Mouse (Mus musculus): ENCODE results near the gene Atp8b2. TPM values are rescaled to one million over a fixed set of nuclear protein-coding genes. Genes with fewer than 3 reads are reported as not detected.

Atp8b2 gene
- total and polyA plus RNA-seq, 2 experiments from 2014 or later: 10.9 to 83.5 TPM

GRCm38 (mm10) chr3:89920711-89921110 is 42.6 kb downstream of the Atp8b2 start:
- WGBS: 70% methylated on average over 6 of the region's 6 CpGs

DNA sequence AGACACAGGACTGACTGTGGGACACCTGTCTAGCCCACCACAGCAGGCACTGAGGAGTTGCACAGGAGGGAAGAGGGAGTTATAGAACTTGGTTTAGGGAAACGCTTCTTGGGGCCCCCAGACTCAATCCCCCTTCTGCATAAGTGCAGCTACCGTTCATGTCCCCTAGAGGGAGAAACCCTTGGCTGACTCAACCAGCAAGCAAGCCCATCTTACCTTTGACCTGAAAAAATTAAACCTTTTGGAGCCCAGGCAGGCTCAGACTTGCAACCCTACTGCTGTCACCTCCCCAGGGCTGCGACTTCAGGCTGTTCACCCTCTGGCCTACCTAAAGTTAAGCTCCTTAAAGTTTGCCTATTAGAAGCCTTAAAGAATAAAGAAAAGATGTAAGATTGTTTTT is 45.9 kb downstream of the Atp8b2 start:
- H3K9me3 ChIP-seq (ENCODE audit: low read length): no peaks in the 10 kb centered on the region
- no peak; the same call in 1 of the 2 replicates for TF ChIP-seq CTCF (IDR thresholded peaks at IDR 0.05; ENCODE audit: low read depth)
- no peak overlapping the region for H3K4me2 ChIP-seq (ENCODE audit: low read depth, low read length)
- H3K4me3 ChIP-seq (ENCODE audit: low read length): no peak overlapping the region
- no peak overlapping the region; the same call in 1 of the 2 replicates for H3K27ac ChIP-seq
- peaks cover 11% of the 10 kb centered on the region; the same call in 1 of the 2 replicates for H3K4me1 ChIP-seq (ENCODE audit: insufficient read depth, low read length)
- H3K27me3 ChIP-seq (ENCODE audit: insufficient read depth, low read length): no peaks in the 10 kb centered on the region
- DNase-seq (ENCODE audit: low spot score) (no peak), ATAC-seq (no peak)
- H3K9ac ChIP-seq (replicated peaks; ENCODE audit: low read length): no peak overlapping the region
- H3K36me3 ChIP-seq (ENCODE audit: insufficient read depth, low read length): no peaks in the 10 kb centered on the region
- WGBS: 55% methylated on average over 3 of the region's 3 CpGs

More at GRCm38 (mm10) chr3:89920711-89921110, 42.6 kb downstream of the Atp8b2 start:
- Histone ChIP-seq H3K36me3 (ENCODE audit: insufficient read depth, low read length) (no peaks in the 10 kb centered on the region), H3K4me1 (ENCODE audit: insufficient read depth, low read length) (no peaks in the 10 kb centered on the region), H3K27ac (no peak overlapping the region), H3K4me3 (ENCODE audit: low read length) (no peak overlapping the region), H3K27me3 (ENCODE audit: insufficient read depth, low read length) (no peaks in the 10 kb centered on the region), H3K9ac (replicated peaks; ENCODE audit: low read length) (no peak overlapping the region), H3K9me3 (ENCODE audit: low read length) (no peaks in the 10 kb centered on the region), H3K4me2 (ENCODE audit: low read depth, low read length) (no peak overlapping the region)
- ATAC-seq (no peak), DNase-seq (ENCODE audit: low spot score) (no peak)
- TF ChIP-seq CTCF (IDR thresholded peaks at IDR 0.05; ENCODE audit: low read depth): no peak

DNA sequence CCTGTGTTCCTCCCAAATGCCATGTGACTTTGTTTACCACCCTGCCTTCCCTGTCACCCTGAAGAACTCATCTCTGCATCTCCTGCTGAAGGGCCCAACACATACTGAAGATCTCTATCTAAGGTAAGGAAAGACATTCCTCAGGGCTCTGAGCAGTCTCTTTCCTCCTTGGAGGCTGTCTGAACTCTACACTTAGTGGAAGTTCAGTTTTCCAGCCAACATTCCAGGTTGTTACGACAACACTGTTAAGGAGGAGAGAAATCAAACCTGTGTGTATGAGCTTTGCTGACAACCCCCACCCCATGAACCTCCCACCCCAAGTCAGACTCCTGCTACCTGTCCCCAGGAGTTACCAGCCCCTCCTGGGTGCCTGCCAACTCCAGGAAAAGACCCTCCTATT is 46.7 kb downstream of the Atp8b2 start:
- Histone ChIP-seq H3K4me2 (ENCODE audit: low read depth, low read length) (no peak overlapping the region), H3K27me3 (ENCODE audit: insufficient read depth, low read length) (no peaks in the 10 kb centered on the region), H3K9ac (replicated peaks; ENCODE audit: low read length) (no peak overlapping the region), H3K27ac (no peak overlapping the region), H3K4me3 (ENCODE audit: low read length) (no peak overlapping the region), H3K36me3 (ENCODE audit: insufficient read depth, low read length) (no peaks in the 10 kb centered on the region), H3K4me1 (ENCODE audit: insufficient read depth, low read length) (peaks cover 11% of the 10 kb centered on the region; the same call in 1 of the 2 replicates), H3K9me3 (ENCODE audit: low read length) (no peaks in the 10 kb centered on the region)
- DNase-seq (ENCODE audit: low spot score): no peak
- WGBS: 88% methylated on average over 1 of the region's 1 CpGs
- TF ChIP-seq CTCF (IDR thresholded peaks at IDR 0.05; ENCODE audit: low read depth): no peak
- no peak for ATAC-seq

GRCm38 (mm10) chr3:89914700-89915099 is 48.6 kb downstream of the Atp8b2 start:
- H3K4me2 ChIP-seq (ENCODE audit: low read depth, low read length): no peak overlapping the region
- WGBS: 78% methylated on average over 4 of the region's 4 CpGs
- H3K9me3 ChIP-seq (ENCODE audit: low read length): no peaks in the 10 kb centered on the region
- DNase-seq (ENCODE audit: low spot score) (no peak), ATAC-seq (no peak)
- TF ChIP-seq CTCF (IDR thresholded peaks at IDR 0.05; ENCODE audit: low read depth): no peak
- no peak overlapping the region for H3K4me3 ChIP-seq (ENCODE audit: low read length)
- H3K4me1 ChIP-seq (ENCODE audit: insufficient read depth, low read length): peaks cover 11% of the 10 kb centered on the region; the same call in 1 of the 2 replicates
- no peak overlapping the region for H3K27ac ChIP-seq
- no peaks in the 10 kb centered on the region for H3K27me3 ChIP-seq (ENCODE audit: insufficient read depth, low read length)
- H3K36me3 ChIP-seq (ENCODE audit: insufficient read depth, low read length): no peaks in the 10 kb centered on the region
- no peak overlapping the region for H3K9ac ChIP-seq (replicated peaks; ENCODE audit: low read length)

DNA sequence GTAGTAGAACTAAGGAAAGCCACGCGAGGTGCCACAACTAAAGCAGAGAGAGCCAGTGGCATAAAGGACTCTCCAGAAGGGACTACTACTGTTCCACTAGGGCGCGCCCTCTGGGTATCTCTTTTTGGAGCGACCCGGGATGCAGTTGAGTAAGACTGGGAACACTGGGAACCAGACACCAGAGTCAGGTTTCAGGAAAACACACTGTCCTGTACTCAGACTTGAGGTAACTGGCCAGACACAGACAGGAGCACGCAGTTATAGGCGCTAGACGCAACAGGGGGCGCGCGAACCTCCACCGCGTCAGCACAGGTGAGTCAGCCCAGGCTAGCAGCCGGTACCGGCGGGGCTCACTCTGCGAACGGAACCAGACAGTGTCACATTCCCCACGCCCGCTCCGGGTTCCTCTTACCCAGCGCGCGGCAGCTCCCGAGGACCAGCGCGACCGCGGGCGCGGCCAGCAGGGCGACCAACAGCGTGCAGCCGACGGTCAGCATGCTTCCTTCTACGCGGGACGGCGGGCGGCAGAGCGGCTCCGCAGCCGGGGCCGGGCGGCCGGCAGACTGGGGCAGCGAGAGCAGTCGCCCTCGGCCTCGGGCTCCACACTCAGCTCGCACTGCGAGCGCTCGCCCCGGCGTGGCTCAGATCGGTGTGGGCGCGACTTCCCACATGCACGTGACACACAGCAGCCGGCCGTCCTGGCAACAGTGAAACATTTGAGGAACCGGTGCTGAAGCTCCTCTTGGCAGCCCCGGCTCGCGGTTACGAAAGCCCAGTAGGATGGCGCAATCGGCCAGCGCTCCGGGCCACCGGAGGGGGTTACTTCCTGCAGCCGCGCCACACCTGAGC is 50.5 kb downstream of the Atp8b2 start, which contains the start of gene Il6ra:
Gene Il6ra (minus strand): TSS at position 654 of the 849 bp plus-strand sequence.
- H3K4me2 ChIP-seq (ENCODE audit: low read depth, low read length): peak within 1 kb of the TSS; percentile 93
- H3K27me3 ChIP-seq (ENCODE audit: insufficient read depth, low read length): no peaks in the 10 kb centered on the region
- H3K27ac ChIP-seq: no peak within 1 kb of the TSS; the same call in 1 of the 2 replicates
- no peaks in the 10 kb centered on the region for H3K9me3 ChIP-seq (ENCODE audit: low read length)
- ATAC-seq: peak; percentile 87
- no peaks in the 10 kb centered on the region for H3K36me3 ChIP-seq (ENCODE audit: insufficient read depth, low read length)
- peak within 1 kb of the TSS; percentile 40 for H3K9ac ChIP-seq (replicated peaks; ENCODE audit: low read length)
- H3K4me1 ChIP-seq (ENCODE audit: insufficient read depth, low read length): peaks cover 11% of the 10 kb centered on the region; the same call in 1 of the 2 replicates
- peak within 1 kb of the TSS; percentile 51 for H3K4me3 ChIP-seq (ENCODE audit: low read length)
- peak; percentile 78 for DNase-seq (ENCODE audit: low spot score)
- WGBS: 1% methylated on average over 74 of the region's 75 CpGs
- TF ChIP-seq CTCF (IDR thresholded peaks at IDR 0.05; ENCODE audit: low read depth): peak; percentile 46

DNA sequence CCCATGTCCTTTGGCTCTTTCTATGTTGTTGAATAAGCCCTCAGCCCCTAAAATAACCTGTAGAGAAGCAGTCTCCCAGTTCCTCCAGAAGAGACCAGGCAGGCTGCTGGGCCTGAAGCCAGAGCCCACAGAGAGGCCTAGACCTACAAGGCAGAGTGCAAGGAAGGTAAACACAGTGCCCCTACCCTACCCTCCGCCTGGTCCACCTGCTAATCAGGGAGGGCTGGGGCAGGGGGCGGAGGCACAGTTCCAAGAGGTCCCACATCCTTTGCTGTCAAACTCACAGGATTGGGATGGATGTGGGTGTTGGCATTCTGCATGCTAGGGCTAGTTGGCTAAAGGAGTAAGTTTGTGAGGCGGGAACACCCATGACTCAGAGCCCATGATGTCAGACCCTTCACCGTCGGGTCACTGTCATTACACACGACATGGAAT is 51.2 kb downstream of the Atp8b2 start:
- Histone ChIP-seq H3K36me3 (ENCODE audit: insufficient read depth, low read length) (no peaks in the 10 kb centered on the region), H3K4me3 (ENCODE audit: low read length) (no peak overlapping the region; the same call in 1 of the 2 replicates), H3K4me2 (ENCODE audit: low read depth, low read length) (peak overlapping the region; percentile 93), H3K4me1 (ENCODE audit: insufficient read depth, low read length) (peaks cover 11% of the 10 kb centered on the region; the same call in 1 of the 2 replicates), H3K9me3 (ENCODE audit: low read length) (no peaks in the 10 kb centered on the region), H3K27ac (no peak overlapping the region), H3K9ac (replicated peaks; ENCODE audit: low read length) (no peak overlapping the region), H3K27me3 (ENCODE audit: insufficient read depth, low read length) (no peaks in the 10 kb centered on the region)
- no peak for TF ChIP-seq CTCF (IDR thresholded peaks at IDR 0.05; ENCODE audit: low read depth)
- DNase-seq (ENCODE audit: low spot score) (no peak), ATAC-seq (no peak)
- 49% methylated on average over 6 of the region's 6 CpGs for WGBS
